Mouse (Mus musculus): Measurements from ENCODE around the gene Adcy1. TPM values are rescaled to one million over a fixed set of nuclear protein-coding genes. Genes with fewer than 3 reads are reported as not detected.

Adcy1 gene
- total and polyA plus RNA-seq, 3 experiments = 0.03 to 0.38 TPM; not detected in 1

DNA sequence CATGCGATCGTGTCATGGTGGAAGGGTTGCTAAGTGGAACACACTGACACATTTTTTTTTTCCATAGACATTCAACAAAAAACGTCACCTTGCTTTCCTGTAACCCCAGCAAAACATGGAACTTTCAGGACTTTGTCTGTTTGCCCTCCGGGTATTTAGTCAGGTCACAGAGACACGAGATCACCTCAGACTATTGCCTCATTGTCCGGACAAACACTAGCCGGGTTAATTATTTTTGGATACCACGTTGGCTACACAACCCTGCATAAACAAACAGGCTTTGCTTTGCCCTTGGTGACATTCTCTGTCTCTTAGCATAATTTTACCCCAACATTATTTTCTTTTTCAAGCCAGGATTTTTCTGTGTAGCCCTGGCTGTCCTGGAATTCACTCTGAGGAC lies 89.8 kb downstream of the Adcy1 start:
- Histone ChIP-seq H3K9ac (ENCODE audit: insufficient read depth, low read depth) (no peak overlapping the region), H3K9me3 (replicated peaks; ENCODE audit: low read length) (peaks cover 2% of the 10 kb centered on the region), H3K4me3 (replicated peaks in 1 of 3; ENCODE audit: low read depth in 2 of 3, low read length in 2 of 3, poor library complexity in 1 of 3) (no peak overlapping the region), H3K27me3 (replicated peaks) (peaks cover 79% of the 10 kb centered on the region), H3K4me2 (ENCODE audit: insufficient read depth, low read depth, poor library complexity, severe bottlenecking) (no peak overlapping the region), H3K4me1 (ENCODE audit: control insufficient read depth in 1 of 2, insufficient read depth in 2 of 2) (no peaks in the 10 kb centered on the region), H3K36me3 (replicated peaks in 1 of 2; ENCODE audit: control insufficient read depth in 1 of 2, insufficient read depth in 1 of 2, low read length in 1 of 2) (no peaks in the 10 kb centered on the region), H3K79me2 (replicated peaks; ENCODE audit: control insufficient read depth, extremely low read depth, insufficient read depth, poor library complexity, severe bottlenecking) (no peaks in the 10 kb centered on the region), H3K27ac (ENCODE audit: insufficient read depth, low read depth) (no peak overlapping the region)
- no peak for DNase-seq (ENCODE audit: extremely low read depth)
- in situ Hi-C loops (cut with MboI; ENCODE audit: low pct_ligation_motif_present, low pct_unique_long_range_greater_than_20kb, low sequenced_read_pairs) = loop anchor here (25.0 kb wide), 1 partner anchor 491 kb away; the partner anchor contains the start of gene Ramp3
- dilution Hi-C loops (cut with MboI; ENCODE audit: extremely low pct_ligation_motif_present, extremely low pct_unique_long_range_greater_than_20kb, low sequenced_read_pairs) = no loop called here
- TF ChIP-seq KAT2A (IDR thresholded peaks at IDR 0.05; ENCODE audit: insufficient replicate concordance, low read length) (no peak), PAX5 (IDR thresholded peaks at IDR 0.05; ENCODE audit: low read length) (no peak), MAX (IDR thresholded peaks at IDR 0.05; ENCODE audit: low read length) (no peak), MAZ (IDR thresholded peaks at IDR 0.05; ENCODE audit: low read depth, low read length) (no peak), POLR2A (IDR thresholded peaks at IDR 0.05; ENCODE audit: low read depth, low read length) (no peak), TCF12 (IDR thresholded peaks at IDR 0.05; ENCODE audit: low read depth, low read length) (no peak), NELFE (IDR thresholded peaks at IDR 0.05; ENCODE audit: low read depth, low read length) (no peak), MXI1 (IDR thresholded peaks at IDR 0.05; ENCODE audit: low read depth, low read length) (no peak), EP300 (IDR thresholded peaks at IDR 0.05; ENCODE audit: low read length) (no peak), RAD21 (IDR thresholded peaks at IDR 0.05; ENCODE audit: low read depth, low read length) (no peak), MAFK (IDR thresholded peaks at IDR 0.05; ENCODE audit: insufficient replicate concordance, low read length) (no peak), SMC3 (IDR thresholded peaks at IDR 0.05; ENCODE audit: low read depth, low read length) (no peak), CHD2 (IDR thresholded peaks at IDR 0.05; ENCODE audit: low read length) (no peak), E2F4 (IDR thresholded peaks at IDR 0.05; ENCODE audit: insufficient replicate concordance, low read depth, low read length) (no peak)

DNA sequence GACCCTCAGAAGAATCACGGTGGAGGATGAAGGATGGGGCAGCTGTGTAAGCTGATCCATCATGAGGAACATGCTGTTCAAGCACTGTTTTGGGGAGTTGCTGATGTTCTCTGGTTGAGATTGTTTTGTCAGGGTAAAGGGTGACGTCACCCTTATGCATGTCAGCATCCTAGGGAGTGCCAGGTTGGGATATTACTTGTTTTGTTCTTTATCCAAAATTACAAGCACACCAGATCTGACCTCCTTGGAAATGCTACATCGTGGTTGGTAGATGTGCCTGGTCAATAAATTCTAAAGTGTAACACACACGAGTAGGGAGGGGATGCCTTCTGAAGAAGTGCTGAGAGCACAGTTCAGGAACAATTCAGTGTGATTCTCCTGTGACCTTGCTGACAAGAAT lies 93.1 kb downstream of the Adcy1 start:
- Histone ChIP-seq H3K27me3 (replicated peaks) (peaks cover 75% of the 10 kb centered on the region), H3K36me3 (replicated peaks in 1 of 2; ENCODE audit: control insufficient read depth in 1 of 2, insufficient read depth in 1 of 2, low read length in 1 of 2) (no peaks in the 10 kb centered on the region), H3K9me3 (replicated peaks; ENCODE audit: low read length) (peaks cover 2% of the 10 kb centered on the region), H3K79me2 (replicated peaks; ENCODE audit: control insufficient read depth, extremely low read depth, insufficient read depth, poor library complexity, severe bottlenecking) (no peaks in the 10 kb centered on the region), H3K4me3 (replicated peaks in 1 of 3; ENCODE audit: low read depth in 2 of 3, low read length in 2 of 3, poor library complexity in 1 of 3) (no peak overlapping the region), H3K27ac (ENCODE audit: insufficient read depth, low read depth) (no peak overlapping the region), H3K4me1 (ENCODE audit: control insufficient read depth in 1 of 2, insufficient read depth in 2 of 2) (no peaks in the 10 kb centered on the region), H3K9ac (ENCODE audit: insufficient read depth, low read depth) (no peak overlapping the region), H3K4me2 (ENCODE audit: insufficient read depth, low read depth, poor library complexity, severe bottlenecking) (no peak overlapping the region)
- in situ Hi-C loops (cut with MboI; ENCODE audit: low pct_ligation_motif_present, low pct_unique_long_range_greater_than_20kb, low sequenced_read_pairs) = loop anchor here (25.0 kb wide), 1 partner anchor 494 kb away; the partner anchor contains the start of gene Ramp3
- dilution Hi-C loops (cut with MboI; ENCODE audit: extremely low pct_ligation_motif_present, extremely low pct_unique_long_range_greater_than_20kb, low sequenced_read_pairs) = no loop called here
- no peak for DNase-seq (ENCODE audit: extremely low read depth)
- TF ChIP-seq GABPA (IDR thresholded peaks at IDR 0.05; ENCODE audit: insufficient replicate concordance, low read depth, low read length) = no peak
- TF ChIP-seq CHD2 (IDR thresholded peaks at IDR 0.05; ENCODE audit: low read length) = no peak
- no peak for TF ChIP-seq MAX (IDR thresholded peaks at IDR 0.05; ENCODE audit: low read length)
- no peak for TF ChIP-seq USF2 (conservative IDR thresholded peaks at IDR 0.05; ENCODE audit: low read depth, low read length)
- TF ChIP-seq UBTF (IDR thresholded peaks at IDR 0.05; ENCODE audit: low read depth, low read length) = no peak
- TF ChIP-seq NRF1 (IDR thresholded peaks at IDR 0.05; ENCODE audit: low read depth, low read length) = no peak
- TF ChIP-seq MXI1 (IDR thresholded peaks at IDR 0.05; ENCODE audit: low read depth, low read length) = no peak
- TF ChIP-seq CTCF (conservative IDR thresholded peaks at IDR 0.05 in 1 of 2, IDR thresholded peaks at IDR 0.05 in 1 of 2; ENCODE audit: low read depth in 2 of 2, low read length in 2 of 2) = no peak
- TF ChIP-seq RCOR1 (conservative IDR thresholded peaks at IDR 0.05; ENCODE audit: low read depth, low read length) = no peak
- TF ChIP-seq CHD1 (IDR thresholded peaks at IDR 0.05; ENCODE audit: low read depth, low read length) = no peak
- no peak for TF ChIP-seq TCF12 (IDR thresholded peaks at IDR 0.05; ENCODE audit: low read depth, low read length)
- no peak for TF ChIP-seq USF1 (IDR thresholded peaks at IDR 0.05; ENCODE audit: low read depth, low read length)
- no peak for TF ChIP-seq JUND (conservative IDR thresholded peaks at IDR 0.05; ENCODE audit: low read depth, low read length)
- no peak for TF ChIP-seq MAFK (IDR thresholded peaks at IDR 0.05; ENCODE audit: insufficient replicate concordance, low read length)
- no peak for TF ChIP-seq MEF2A (IDR thresholded peaks at IDR 0.05; ENCODE audit: borderline replicate concordance, low read depth, low read length)
- no peak for TF ChIP-seq E2F4 (IDR thresholded peaks at IDR 0.05; ENCODE audit: insufficient replicate concordance, low read depth, low read length)
- no peak for TF ChIP-seq NELFE (IDR thresholded peaks at IDR 0.05; ENCODE audit: low read depth, low read length)
- no peak for TF ChIP-seq EP300 (IDR thresholded peaks at IDR 0.05; ENCODE audit: low read length)
- no peak for TF ChIP-seq MAZ (IDR thresholded peaks at IDR 0.05; ENCODE audit: low read depth, low read length)
- no peak for TF ChIP-seq MYC (IDR thresholded peaks at IDR 0.05; ENCODE audit: low read depth, low read length)
